Mouse (Mus musculus): Measurements from ENCODE around the gene B3galt1. TPM values are rescaled to one million over a fixed set of nuclear protein-coding genes. Genes with fewer than 3 reads are reported as not detected.

The B3galt1 gene
- total RNA-seq, 1 experiment from 2014 or later = not detected

- ATAC-seq (replicated peaks; ENCODE audit: insufficient number of reproducible peaks, low FRiP score, low TSS enrichment, poor library complexity, severe bottlenecking) = no peak
These were observed 575.4 kb downstream of the B3galt1 start for GRCm38 (mm10) chr2:68141094-68141493.

- no peak for ATAC-seq (replicated peaks; ENCODE audit: insufficient number of reproducible peaks, low FRiP score, low TSS enrichment, poor library complexity, severe bottlenecking)
These were observed 577.6 kb downstream of the B3galt1 start for GRCm38 (mm10) chr2:68143292-68143691.

- no peak for ATAC-seq (replicated peaks; ENCODE audit: insufficient number of reproducible peaks, low FRiP score, low TSS enrichment, poor library complexity, severe bottlenecking)
These were observed 594.1 kb downstream of the B3galt1 start for GRCm38 (mm10) chr2:68159751-68160150.

GRCm38 (mm10) chr2:68160566-68160965, 594.9 kb downstream of the B3galt1 start:
- no peak for ATAC-seq (replicated peaks; ENCODE audit: insufficient number of reproducible peaks, low FRiP score, low TSS enrichment, poor library complexity, severe bottlenecking)

GRCm38 (mm10) chr2:68162012-68162411, 596.3 kb downstream of the B3galt1 start:
- no peak for ATAC-seq (replicated peaks; ENCODE audit: insufficient number of reproducible peaks, low FRiP score, low TSS enrichment, poor library complexity, severe bottlenecking)

- no peak for ATAC-seq (replicated peaks; ENCODE audit: insufficient number of reproducible peaks, low FRiP score, low TSS enrichment, poor library complexity, severe bottlenecking)
These were observed 605.6 kb downstream of the B3galt1 start for GRCm38 (mm10) chr2:68171306-68171705.

Other genes starting within 250 kb of the B3galt1 start
- gene Gm21830, start 152.1 kb upstream of the B3galt1 start, total RNA-seq (2017) = not detected in 3 replicates
- not detected in 3 replicates for gene Gm26727, start 132.7 kb upstream of the B3galt1 start, total RNA-seq (2017)
- not detected in 3 replicates for gene Xirp2, start 119.9 kb upstream of the B3galt1 start, total RNA-seq (2017)